In the genomic region with DNA sequence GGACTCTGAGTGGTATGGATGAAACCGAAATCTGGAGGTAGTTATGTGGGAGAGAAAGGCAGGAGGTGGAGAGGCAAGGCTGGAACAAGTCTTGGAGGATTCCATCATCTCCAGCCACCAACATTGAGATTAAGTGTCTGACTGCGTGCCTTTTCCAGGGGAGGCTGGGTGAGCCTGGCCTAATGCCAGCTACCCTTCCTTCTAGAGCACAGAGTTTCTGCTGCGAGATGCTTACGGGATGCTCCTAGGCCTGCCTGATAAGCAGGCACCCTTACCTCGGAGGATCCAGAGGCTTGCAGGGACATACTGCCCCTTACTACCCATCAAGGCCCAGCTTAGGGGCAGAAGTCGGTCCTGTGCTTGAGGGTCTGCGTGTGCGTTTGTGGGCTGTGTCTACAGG, we compare ENCODE assay signal across 9 mouse cellular contexts. TPM values are rescaled to one million over a fixed set of nuclear protein-coding genes. Genes with fewer than 3 reads are reported as not detected.
A peak's percentile ranks its signal among the peaks of the same experiment; 100 is the strongest.
DNase-seq lines count a peak whose midpoint lies in the region; ATAC-seq and TF ChIP-seq lines count a peak whose summit lies in the region.
"Had no signal": no experiment of that assay in that cellular context is flagged by ENCODE, and none has a peak within 500 bp of the region (broad histone marks: within the 10 kb centered on the region; RNA-seq: fewer than 3 reads in every experiment).

No protein-coding gene starts in this region.

- 44% methylated on average over 8 of the region's 8 CpGs for WGBS in forebrain, embryonic 13.5 days
- 61% methylated on average over 8 of the region's 8 CpGs for WGBS in limb, embryonic 14.5 days
- 60% methylated on average over 8 of the region's 8 CpGs for WGBS in stomach, embryonic 15.5 days

- H3K27me3 ChIP-seq in megakaryocyte, embryonic 14.5 days (replicated peaks), result peaks cover 67% of the 10 kb centered on the region
- H3K27me3 ChIP-seq in forebrain, embryonic 13.5 days, result peaks cover 4% of the 10 kb centered on the region; the same call in 1 of the 2 replicates
- H3K27me3 ChIP-seq in limb, embryonic 14.5 days (ENCODE audit: control insufficient read depth, insufficient read depth, low read length), result peaks cover 5% of the 10 kb centered on the region; the same call in 1 of the 2 replicates
- H3K27me3 ChIP-seq in stomach, embryonic 15.5 days (replicated peaks), result peaks cover 3% of the 10 kb centered on the region; the same call in 1 of the 2 replicates

- H3K27ac ChIP-seq in forebrain, embryonic 13.5 days, result 0 out of 2 replicates have a peak overlapping the region, but pooled peaks have one; percentile 96
- no peak overlapping the region for H3K27ac ChIP-seq in limb, embryonic 14.5 days (replicated peaks; ENCODE audit: low read depth, low read length)
- H3K27ac ChIP-seq in stomach, embryonic 15.5 days, result no peak overlapping the region
- H3K27ac ChIP-seq: macrophage had no signal

- no peak for TF ChIP-seq POLR2A in limb, embryonic 14.5 days (IDR thresholded peaks at IDR 0.05; ENCODE audit: borderline replicate concordance, extremely low read depth, insufficient read depth, insufficient read length)

- H3K9ac ChIP-seq in forebrain, embryonic 13.5 days, result peak overlapping the region; percentile 96
- H3K9ac ChIP-seq in limb, embryonic 14.5 days (ENCODE audit: low read depth, low read length, severe bottlenecking), result peak overlapping the region; percentile 68
- H3K9ac ChIP-seq in stomach, embryonic 15.5 days, result 0 out of 2 replicates have a peak overlapping the region, but pooled peaks have one; percentile 0

- no peak for ATAC-seq in megakaryocyte, adult 5-6 weeks (ENCODE audit: poor library complexity, severe bottlenecking)
- ATAC-seq in forebrain, embryonic 13.5 days, result no peak
- ATAC-seq in limb, embryonic 14.5 days (ENCODE audit: low FRiP score, low read depth), result no peak
- no peak for ATAC-seq in stomach, embryonic 15.5 days (ENCODE audit: insufficient read depth, low FRiP score, low read depth)

- H3K36me3 ChIP-seq in megakaryocyte, embryonic 14.5 days (replicated peaks; ENCODE audit: low read length), result peaks cover 3% of the 10 kb centered on the region
- H3K36me3 ChIP-seq in forebrain, embryonic 13.5 days (ENCODE audit: poor library complexity, severe bottlenecking), result peaks cover 46% of the 10 kb centered on the region
- H3K36me3 ChIP-seq in limb, embryonic 14.5 days (ENCODE audit: control insufficient read depth, insufficient read depth, low read length), result peaks cover 37% of the 10 kb centered on the region
- H3K36me3 ChIP-seq in stomach, embryonic 15.5 days, result no peaks in the 10 kb centered on the region

- H3K4me1 ChIP-seq in megakaryocyte, embryonic 14.5 days, result peaks cover 35% of the 10 kb centered on the region
- H3K4me1 ChIP-seq in forebrain, embryonic 13.5 days, result peaks cover 47% of the 10 kb centered on the region
- peaks cover 30% of the 10 kb centered on the region for H3K4me1 ChIP-seq in limb, embryonic 14.5 days (ENCODE audit: control insufficient read depth, insufficient read depth, low read length)
- peaks cover 33% of the 10 kb centered on the region for H3K4me1 ChIP-seq in stomach, embryonic 15.5 days

- no peaks in the 10 kb centered on the region for H3K9me3 ChIP-seq in megakaryocyte, embryonic 14.5 days
- H3K9me3 ChIP-seq in forebrain, embryonic 13.5 days (replicated peaks), result no peaks in the 10 kb centered on the region
- no peaks in the 10 kb centered on the region for H3K9me3 ChIP-seq in limb, embryonic 14.5 days (ENCODE audit: control insufficient read depth, low read length)
- no peaks in the 10 kb centered on the region for H3K9me3 ChIP-seq in stomach, embryonic 15.5 days

- DNase-seq in limb, embryonic 14.5 days (ENCODE audit: low spot score), result no peak
- DNase-seq in cerebellum, postnatal 4 days (ENCODE audit: low spot score in 2 of 2), result no peak
- DNase-seq in left cerebral cortex, adult 11 months (ENCODE audit: low spot score), result no peak

- peak overlapping the region; percentile 94 for H3K4me2 ChIP-seq in forebrain, embryonic 13.5 days
- H3K4me2 ChIP-seq in limb, embryonic 14.5 days (replicated peaks; ENCODE audit: low read depth, low read length, severe bottlenecking), result peak overlapping the region; percentile 95
- H3K4me2 ChIP-seq in stomach, embryonic 15.5 days, result peak overlapping the region; percentile 91

- peak overlapping the region; percentile 81 for H3K4me3 ChIP-seq in megakaryocyte, embryonic 14.5 days (replicated peaks)
- H3K4me3 ChIP-seq in forebrain, embryonic 13.5 days, result peak overlapping the region; percentile 94
- peak overlapping the region; percentile 73 for H3K4me3 ChIP-seq in limb, embryonic 14.5 days (replicated peaks; ENCODE audit: low read length)
- peak overlapping the region; percentile 41 for H3K4me3 ChIP-seq in stomach, embryonic 15.5 days (replicated peaks)

RNA-seq across cellular contexts. Expression of a gene that starts 4.0 kb away (rescaled TPM):
- polyA plus RNA-seq in megakaryocyte, embryonic 14.5 days (2012; ENCODE audit: insufficient read depth, low replicate concordance), result 4.9 and 17.7 TPM in 2 replicates
- 0.20 and 0.48 TPM in 2 replicates for total RNA-seq in megakaryocyte, adult 5-6 weeks (2015)
- 0.16 and 0.88 TPM in 2 replicates for total RNA-seq in megakaryocyte, adult 5-6 weeks (2017)
- 16.6 and 17.0 TPM in 2 replicates for polyA plus RNA-seq in forebrain, embryonic 13.5 days (2015; fragmentation: Nextera tagmentation; extraction: Ambion mirVana)
- 96.0 and 123 TPM in 2 replicates for polyA plus RNA-seq in limb, embryonic 14.5 days (2012; rRNA removed)
- 11.1 and 13.4 TPM in 2 replicates for polyA plus RNA-seq in limb, embryonic 14.5 days (2014; fragmentation: Nextera tagmentation; extraction: Ambion mirVana)
- polyA plus RNA-seq in stomach, embryonic 15.5 days (2015; fragmentation: Nextera tagmentation; extraction: Ambion mirVana), result 6.3 and 7.4 TPM in 2 replicates

RNA-seq across cellular contexts. Expression of a gene that starts 4.8 kb away (rescaled TPM):
- polyA plus RNA-seq in megakaryocyte, embryonic 14.5 days (2012; ENCODE audit: insufficient read depth, low replicate concordance), result 742 and 1,105 TPM in 2 replicates
- total RNA-seq in megakaryocyte, adult 5-6 weeks (2015), result 217 and 226 TPM in 2 replicates
- total RNA-seq in megakaryocyte, adult 5-6 weeks (2017), result 117 and 158 TPM in 2 replicates
- polyA plus RNA-seq in forebrain, embryonic 13.5 days (2015; fragmentation: Nextera tagmentation; extraction: Ambion mirVana), result 340 and 360 TPM in 2 replicates
- polyA plus RNA-seq in limb, embryonic 14.5 days (2012; rRNA removed), result 240 and 292 TPM in 2 replicates
- polyA plus RNA-seq in limb, embryonic 14.5 days (2014; fragmentation: Nextera tagmentation; extraction: Ambion mirVana), result 368 and 382 TPM in 2 replicates
- 400 and 416 TPM in 2 replicates for polyA plus RNA-seq in stomach, embryonic 15.5 days (2015; fragmentation: Nextera tagmentation; extraction: Ambion mirVana)

RNA-seq across cellular contexts. Expression of a gene that starts 11.6 kb away (rescaled TPM):
- polyA plus RNA-seq in megakaryocyte, embryonic 14.5 days (2012; ENCODE audit: insufficient read depth, low replicate concordance), result not detected in 2 replicates
- not detected in 2 replicates for total RNA-seq in megakaryocyte, adult 5-6 weeks (2015)
- not detected in 2 replicates for total RNA-seq in megakaryocyte, adult 5-6 weeks (2017)
- polyA plus RNA-seq in forebrain, embryonic 13.5 days (2015; fragmentation: Nextera tagmentation; extraction: Ambion mirVana), result 0.37 and 0.52 TPM in 2 replicates
- 0.65 and 0.79 TPM in 2 replicates for polyA plus RNA-seq in limb, embryonic 14.5 days (2012; rRNA removed)
- 0.18 TPM in 1 of 2 replicates, not detected in the other for polyA plus RNA-seq in limb, embryonic 14.5 days (2014; fragmentation: Nextera tagmentation; extraction: Ambion mirVana)
- polyA plus RNA-seq in stomach, embryonic 15.5 days (2015; fragmentation: Nextera tagmentation; extraction: Ambion mirVana), result not detected in 2 replicates
- total RNA-seq: adrenal gland, adult 2 months had no signal
- polyA plus RNA-seq: adrenal gland, adult 2 months; macrophage had no signal

RNA-seq across cellular contexts. Expression of a gene that starts 12.6 kb away (rescaled TPM):
- 41.3 and 79.4 TPM in 2 replicates for polyA plus RNA-seq in megakaryocyte, embryonic 14.5 days (2012; ENCODE audit: insufficient read depth, low replicate concordance)
- total RNA-seq in megakaryocyte, adult 5-6 weeks (2015), result 19.8 and 23.7 TPM in 2 replicates
- 10.8 and 18.1 TPM in 2 replicates for total RNA-seq in megakaryocyte, adult 5-6 weeks (2017)
- polyA plus RNA-seq in forebrain, embryonic 13.5 days (2015; fragmentation: Nextera tagmentation; extraction: Ambion mirVana), result 44.1 and 45.4 TPM in 2 replicates
- polyA plus RNA-seq in limb, embryonic 14.5 days (2012; rRNA removed), result 190 and 214 TPM in 2 replicates
- polyA plus RNA-seq in limb, embryonic 14.5 days (2014; fragmentation: Nextera tagmentation; extraction: Ambion mirVana), result 137 and 140 TPM in 2 replicates
- 80.8 and 81.3 TPM in 2 replicates for polyA plus RNA-seq in stomach, embryonic 15.5 days (2015; fragmentation: Nextera tagmentation; extraction: Ambion mirVana)

RNA-seq across cellular contexts. Expression of a gene that starts 15.3 kb away (rescaled TPM):
- not detected in 2 replicates for polyA plus RNA-seq in megakaryocyte, embryonic 14.5 days (2012; ENCODE audit: insufficient read depth, low replicate concordance)
- not detected in 2 replicates for total RNA-seq in megakaryocyte, adult 5-6 weeks (2015)
- not detected in 2 replicates for total RNA-seq in megakaryocyte, adult 5-6 weeks (2017)
- not detected in 2 replicates for polyA plus RNA-seq in forebrain, embryonic 13.5 days (2015; fragmentation: Nextera tagmentation; extraction: Ambion mirVana)
- not detected in 2 replicates for polyA plus RNA-seq in limb, embryonic 14.5 days (2012; rRNA removed)
- not detected in 2 replicates for polyA plus RNA-seq in limb, embryonic 14.5 days (2014; fragmentation: Nextera tagmentation; extraction: Ambion mirVana)
- polyA plus RNA-seq in stomach, embryonic 15.5 days (2015; fragmentation: Nextera tagmentation; extraction: Ambion mirVana), result not detected in 2 replicates
- total RNA-seq: adrenal gland, adult 2 months had no signal
- polyA plus RNA-seq: macrophage had no signal

Comparison
In these comparisons a context has a peak if more than half of its experiments do, and no peak if none do; other contexts are left out.
1. H3K4me3 ChIP-seq: peak in every context shown above with its lines; median percentile 94 in forebrain, embryonic 13.5 days; 81 in megakaryocyte, embryonic 14.5 days; 73 in limb, embryonic 14.5 days; 41 in stomach, embryonic 15.5 days.
2. H3K9ac ChIP-seq: peak in every context shown above with its lines; median percentile 96 in forebrain, embryonic 13.5 days; 68 in limb, embryonic 14.5 days; 0 in stomach, embryonic 15.5 days.